Mouse (Mus musculus) limb, embryonic 14.5 days (tissue): ENCODE results near the gene Rnf144a. TPM values are rescaled to one million over a fixed set of nuclear protein-coding genes. Genes with fewer than 3 reads are reported as not detected.

Experiments used
- ATAC-seq: fragments of 200-750 bp; cut with Nextera tagmentation; 2 replicates; pipeline ENCODE4 v1.8.0; 2017; ENCODE audit warnings: low read depth, moderate number of reproducible peaks, moderate TSS enrichment; ENCODE audit not compliant: low FRiP score
- DNase-seq: peaks from one replicate; pipeline ENCODE4 v3.0.0-alpha.2; 2015; ENCODE audit warnings: low spot score
- H3K27ac ChIP-seq: fragments of 300-500 bp; sonication (generic); replicated peaks from 2 replicates; pipeline ENCODE4 v1.5.1; 2014; ENCODE audit warnings: low read depth, mild to moderate bottlenecking, low read length, moderate library complexity, mixed read lengths
- H3K27me3 ChIP-seq: fragments of 300-500 bp; sonication (generic); 2 replicates; pipeline ENCODE4 v1.6.1; 2014; ENCODE audit warnings: low read length, mixed read lengths; ENCODE audit not compliant: control insufficient read depth, insufficient read depth
- H3K36me3 ChIP-seq: fragments of 300-500 bp; sonication (generic); 2 replicates; pipeline ENCODE4 v1.6.1; 2014; ENCODE audit warnings: mild to moderate bottlenecking, low read length, moderate library complexity, mixed read lengths; ENCODE audit not compliant: control insufficient read depth, insufficient read depth
- H3K4me1 ChIP-seq: fragments of 300-500 bp; sonication (generic); 2 replicates; pipeline ENCODE4 v1.6.1; 2014; ENCODE audit warnings: antibody characterized with exemption, low read length, mixed read lengths; ENCODE audit not compliant: control insufficient read depth, insufficient read depth
- H3K4me2 ChIP-seq: fragments of 300-500 bp; sonication (generic); replicated peaks from 2 replicates; pipeline ENCODE4 v1.6.1; 2014; ENCODE audit warnings: low read depth, mild to moderate bottlenecking, low read length, moderate library complexity; ENCODE audit not compliant: severe bottlenecking
- H3K4me3 ChIP-seq: fragments of 300-500 bp; sonication (generic); replicated peaks from 2 replicates; pipeline ENCODE4 v1.5.1; 2014; ENCODE audit warnings: low read length
- H3K9ac ChIP-seq: fragments of 300-500 bp; sonication (generic); 2 replicates; pipeline ENCODE4 v1.6.1; 2014; ENCODE audit warnings: mild to moderate bottlenecking, low read depth, low read length, moderate library complexity; ENCODE audit not compliant: severe bottlenecking
- H3K9me3 ChIP-seq: fragments of 300-500 bp; sonication (generic); 2 replicates; pipeline ENCODE4 v1.6.1; 2016; ENCODE audit warnings: low read length; ENCODE audit not compliant: control insufficient read depth
- POLR2A ChIP-seq: fragments of 200-500 bp; IDR thresholded peaks from 2 replicates; pipeline ENCODE4 v1.8.0; 2012; ENCODE audit warnings: inconsistent platforms, mild to moderate bottlenecking, moderate library complexity, borderline replicate concordance; ENCODE audit not compliant: insufficient read depth, insufficient read length; ENCODE audit errors: extremely low read depth
- WGBS: fragments of 180-500 bp; shearing (Covaris S2); extraction: QIAGEN DNeasy Blood & Tissue Kit; methylation state at CpG from one replicate; pipeline ENCODE4 v1.1.7; 2014; 5-methylcytosine and 5-hydroxymethylcytosine counted together
- microRNA-seq: library from miRNA; unstranded; fragments of <30 nt; microRNA quantifications from one replicate; pipeline ENCODE4, GENCODE M21; 2016
- polyA plus RNA-seq, 2 experiments: library from polyadenylated mRNA; depleted of rRNA in 1 of 2; stranded (reverse) in 1 of 2; unstranded in 1 of 2; fragments of >200 nt; fragmentation: Nextera tagmentation in 1 of 2; extraction: Ambion mirVana in 1 of 2; gene quantifications; 2 replicates each; pipeline versions ENCODE4 v1.2.1 to v1.2.3; 2012 to 2014

Gene Rnf144a
- polyA plus RNA-seq, 2 experiments = 33.3 to 34.6 TPM

DNA sequence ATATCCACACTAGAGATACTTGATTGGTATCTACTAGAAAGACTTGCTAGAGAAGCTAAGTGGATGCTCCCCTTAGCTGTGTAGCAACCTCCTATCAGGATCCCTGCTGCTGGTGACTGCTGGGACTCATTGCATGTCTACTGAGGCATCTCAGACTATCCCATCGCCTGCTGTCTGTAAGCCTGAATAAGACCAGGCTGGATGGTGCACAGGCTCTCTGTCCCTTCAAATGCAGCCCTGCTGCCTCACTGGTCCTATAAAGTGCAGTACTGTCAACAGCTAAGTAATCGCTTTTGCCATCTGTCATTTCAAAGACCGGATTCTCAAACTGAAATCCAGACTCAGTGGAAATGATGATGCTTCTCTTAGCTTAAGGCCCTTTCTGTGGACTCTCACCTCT is 129.6 kb downstream of the Rnf144a start:
- 54% methylated on average over 3 of the region's 3 CpGs for WGBS
- H3K4me3 ChIP-seq = no peak overlapping the region
- H3K9me3 ChIP-seq = no peaks in the 10 kb centered on the region
- no peaks in the 10 kb centered on the region for H3K27me3 ChIP-seq
- no peak for TF ChIP-seq POLR2A
- H3K27ac ChIP-seq = no peak overlapping the region
- H3K9ac ChIP-seq = no peak overlapping the region
- ATAC-seq (no peak), DNase-seq (no peak)
- H3K4me2 ChIP-seq = no peak overlapping the region
- no peaks in the 10 kb centered on the region for H3K36me3 ChIP-seq
- H3K4me1 ChIP-seq = 0 out of 2 replicates have a peak, but pooled peaks cover 2% of the 10 kb centered on the region

GRCm38 (mm10) chr12:26280719-26281480 is 134.2 kb downstream of the Rnf144a start:
- Histone ChIP-seq H3K4me1 (peaks cover 4% of the 10 kb centered on the region; the same call in 1 of the 2 replicates), H3K9me3 (no peaks in the 10 kb centered on the region), H3K27me3 (no peaks in the 10 kb centered on the region), H3K27ac (no peak overlapping the region), H3K4me2 (no peak overlapping the region), H3K4me3 (no peak overlapping the region), H3K36me3 (no peaks in the 10 kb centered on the region), H3K9ac (no peak overlapping the region)
- 63% methylated on average over 3 of the region's 3 CpGs for WGBS
- DNase-seq (no peak), ATAC-seq (no peak)
- TF ChIP-seq POLR2A = no peak

DNA sequence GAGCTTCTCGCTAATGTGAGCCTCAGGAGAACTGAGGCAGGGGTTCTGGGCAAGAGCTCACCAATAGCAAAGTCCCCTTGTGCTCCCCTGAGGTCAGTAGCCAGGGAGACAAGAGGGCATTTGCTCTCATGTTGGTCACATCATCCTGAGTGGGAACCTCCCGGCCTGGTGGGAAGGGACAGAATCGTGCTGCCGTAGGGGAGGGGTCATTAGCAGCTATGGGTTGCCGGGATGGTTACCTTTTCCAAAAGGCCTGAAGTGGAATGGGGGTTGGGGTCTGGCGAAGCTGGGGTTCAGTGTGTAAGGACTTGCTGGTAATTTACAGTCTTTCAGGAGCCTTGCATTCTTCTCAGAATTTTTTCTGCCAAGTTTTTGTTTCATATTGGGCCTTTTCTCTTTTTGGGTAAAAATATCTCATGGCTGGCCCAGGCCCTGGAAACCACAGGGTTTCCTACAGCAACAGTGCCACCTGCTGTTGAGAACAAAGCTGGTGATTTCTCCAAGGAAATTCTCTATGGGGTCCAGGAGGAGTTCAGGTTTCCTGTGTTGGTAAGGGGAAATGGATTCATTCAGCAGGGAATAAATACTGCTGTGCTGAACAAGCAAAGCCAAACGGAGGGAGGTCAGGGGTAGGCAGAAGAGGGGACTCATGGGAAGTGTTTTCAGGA is 137.9 kb downstream of the Rnf144a start:
- TF ChIP-seq POLR2A = no peak
- Histone ChIP-seq H3K4me1 (peaks cover 4% of the 10 kb centered on the region; the same call in 1 of the 2 replicates), H3K9ac (peak overlapping the region; percentile 26; the same call in 1 of the 2 replicates), H3K27me3 (no peaks in the 10 kb centered on the region), H3K36me3 (no peaks in the 10 kb centered on the region), H3K27ac (no peak overlapping the region), H3K4me3 (no peak overlapping the region), H3K4me2 (no peak overlapping the region), H3K9me3 (no peaks in the 10 kb centered on the region)
- 35% methylated on average over 7 of the region's 7 CpGs for WGBS
- DNase-seq (peak; percentile 84), ATAC-seq (no peak)

GRCm38 (mm10) chr12:26276556-26276955 is 138.5 kb downstream of the Rnf144a start:
- TF ChIP-seq POLR2A = no peak
- H3K4me1 ChIP-seq = peaks cover 4% of the 10 kb centered on the region; the same call in 1 of the 2 replicates
- WGBS = 81% methylated on average over 2 of the region's 2 CpGs
- DNase-seq (no peak), ATAC-seq (no peak)
- H3K27me3 ChIP-seq = no peaks in the 10 kb centered on the region
- no peak overlapping the region for H3K4me3 ChIP-seq
- no peak overlapping the region for H3K27ac ChIP-seq
- H3K9ac ChIP-seq = no peak overlapping the region; the same call in 1 of the 2 replicates
- H3K4me2 ChIP-seq = no peak overlapping the region
- H3K36me3 ChIP-seq = no peaks in the 10 kb centered on the region
- no peaks in the 10 kb centered on the region for H3K9me3 ChIP-seq

Small RNAs within 50 kb of the gene (microRNA-seq; reads per million reads assigned to microRNA genes)
- gene Mir6538 = 2.1 reads per million

Other genes starting within 250 kb of the Rnf144a start
- 0.46 and 0.55 TPM in 2 replicates for gene Rsad2, start 41.2 kb upstream of the Rnf144a start, polyA plus RNA-seq (2012; rRNA removed)
- gene Rsad2, start 41.2 kb upstream of the Rnf144a start, polyA plus RNA-seq (2014; fragmentation: Nextera tagmentation; extraction: Ambion mirVana) = 0.66 and 0.91 TPM in 2 replicates
- gene Cmpk2, start 54.0 kb upstream of the Rnf144a start, polyA plus RNA-seq (2012; rRNA removed) = 4.0 and 4.3 TPM in 2 replicates
- gene Cmpk2, start 54.0 kb upstream of the Rnf144a start, polyA plus RNA-seq (2014; fragmentation: Nextera tagmentation; extraction: Ambion mirVana) = 7.2 and 10.6 TPM in 2 replicates